Mouse (Mus musculus): Measurements from ENCODE around the gene Fam167b.

DNA sequence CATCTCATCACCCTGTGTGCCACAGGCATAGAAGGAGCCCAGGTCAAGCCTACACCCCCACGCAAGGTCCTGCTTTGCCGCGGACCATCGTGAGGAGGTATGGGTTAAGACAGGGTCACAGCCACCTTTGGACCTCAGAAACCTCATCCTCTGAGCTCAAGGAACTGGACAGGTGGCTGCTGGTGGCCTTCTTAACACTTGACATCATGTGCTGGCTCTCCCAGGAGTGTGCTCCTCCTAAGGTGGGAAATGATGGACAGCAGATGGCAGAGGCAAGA is 5.3 kb downstream of the Fam167b start:
- TF ChIP-seq MAZ (IDR thresholded peaks at IDR 0.05; ENCODE audit: low read depth, low read length) (no peak), CTCF (conservative IDR thresholded peaks at IDR 0.05 in 1 of 2, IDR thresholded peaks at IDR 0.05 in 1 of 2; ENCODE audit: low read depth in 2 of 2, low read length in 2 of 2) (no peak), POLR2A (IDR thresholded peaks at IDR 0.05; ENCODE audit: low read depth, low read length) (no peak)
